Mouse (Mus musculus): ENCODE results near the gene Trim5. TPM values are rescaled to one million over a fixed set of nuclear protein-coding genes. Genes with fewer than 3 reads are reported as not detected.

The Trim5 gene
- total RNA-seq, 2 experiments from 2014 or later = 0.43 to 0.49 TPM

- no peak for DNase-seq (ENCODE audit: extremely low spot score in 1 of 2, low spot score in 2 of 2)
- intact Hi-C loops (cut with DNase I) = no loop called here
Measured at GRCm38 (mm10) chr7:104216011-104216535, 71.8 kb downstream of the Trim5 start.

Other genes with a start within 250 kb of the Trim5 start
- not detected for gene Olfr642, start 235.4 kb downstream of the Trim5 start, total RNA-seq (2021)
- gene 4930516K23Rik, start 226.6 kb downstream of the Trim5 start, total RNA-seq (2021) = not detected
- not detected for gene Olfr644, start 216.2 kb downstream of the Trim5 start, total RNA-seq (2021)
- not detected for gene Olfr645, start 202.6 kb downstream of the Trim5 start, total RNA-seq (2021)
- gene Olfr646, start 183.2 kb downstream of the Trim5 start, total RNA-seq (2021) = not detected
- not detected for gene Ubqln5, start 158.3 kb downstream of the Trim5 start, total RNA-seq (2021)
- gene Olfr643, start 150.7 kb downstream of the Trim5 start, total RNA-seq (2021) = not detected
- not detected for gene Ubqln3, start 144.8 kb downstream of the Trim5 start, total RNA-seq (2021)
- not detected for gene Ubqlnl, start 137.5 kb downstream of the Trim5 start, total RNA-seq (2021)
- gene Olfm5, start 123.3 kb downstream of the Trim5 start, total RNA-seq (2021) = not detected
- under 1 TPM; 0.34 to 0.43 TPM for gene Olfr648, start 104.7 kb downstream of the Trim5 start, total RNA-seq (2021)
- gene Olfr649, start 92.1 kb downstream of the Trim5 start, total RNA-seq (2021) = not detected
- gene Trim6, start 69.3 kb downstream of the Trim5 start, total RNA-seq (2021) = under 1 TPM; 0.63 to 0.75 TPM
- under 1 TPM; 0.88 to 0.99 TPM for gene Trim34a, start 43.6 kb downstream of the Trim5 start, total RNA-seq (2021)
- gene Trim12a, start 27.4 kb upstream of the Trim5 start, total RNA-seq (2021) = 1 to 10 TPM; 1.3 to 2.1 TPM
- not detected for gene Trim34b, start 41.4 kb upstream of the Trim5 start, total RNA-seq (2021)
- gene Trim12c, start 65.3 kb upstream of the Trim5 start, total RNA-seq (2021) = 1 to 10 TPM in 1 of 2 experiments, under 1 TPM in 1; 0.83 to 1.0 TPM
- not detected for gene Trim30b, start 81.8 kb upstream of the Trim5 start, total RNA-seq (2021)
- not detected for gene Trim30c, start 112.7 kb upstream of the Trim5 start, total RNA-seq (2021)
- under 1 TPM; 0.62 to 0.83 TPM for gene Trim30a, start 177.1 kb upstream of the Trim5 start, total RNA-seq (2021)
- under 1 TPM; 0.24 to 0.26 TPM for gene Trim30d, start 219.8 kb upstream of the Trim5 start, total RNA-seq (2021)